8 mouse cellular contexts compared by ENCODE assay signal in the genomic region with DNA sequence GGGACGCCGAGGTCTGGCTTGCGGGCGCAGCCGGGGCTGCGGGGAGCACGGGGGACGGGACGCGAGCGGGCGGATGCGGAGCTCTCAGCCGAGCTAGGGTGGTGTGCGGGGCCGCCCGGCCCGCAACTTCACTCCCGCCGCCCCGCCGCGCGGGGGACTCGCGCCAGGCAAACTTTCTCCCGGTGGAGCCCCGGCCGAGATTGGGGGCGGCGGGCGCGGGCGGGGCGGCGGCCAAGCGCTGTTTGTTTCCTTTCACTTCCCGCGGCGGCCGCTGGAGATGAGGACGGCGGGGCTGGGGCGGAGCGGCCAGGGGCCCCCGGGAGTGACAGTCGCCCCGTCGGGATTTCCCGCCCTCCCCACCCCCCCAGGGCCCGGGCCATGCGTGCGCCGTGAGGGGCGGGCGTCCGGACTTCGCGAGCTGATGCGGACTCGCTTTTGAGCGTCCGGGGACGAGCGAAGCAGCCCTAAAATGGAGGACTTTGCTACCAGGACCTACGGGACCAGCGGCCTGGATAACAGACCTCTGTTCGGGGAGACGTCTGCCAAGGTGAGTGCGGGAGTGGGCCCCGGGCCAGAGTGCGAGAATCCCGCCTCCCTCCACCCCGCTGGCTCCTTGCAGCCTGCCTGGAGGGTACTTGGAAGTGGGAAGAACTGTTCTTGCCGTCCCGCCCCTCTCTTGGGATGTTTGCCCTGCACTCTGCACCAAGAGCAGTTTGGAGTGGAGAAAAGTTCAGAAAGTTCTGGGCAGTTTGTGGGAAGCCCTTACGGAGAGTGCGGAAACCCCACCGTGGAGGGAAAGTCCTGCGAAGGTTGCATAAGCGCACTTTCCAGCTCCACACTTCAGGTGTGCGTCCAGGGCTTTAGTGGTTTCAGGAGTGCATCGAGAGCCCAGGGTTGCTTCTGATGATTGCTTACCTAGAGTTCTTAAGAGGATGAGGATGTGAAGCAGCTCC. TPM values are rescaled to one million over a fixed set of nuclear protein-coding genes. Genes with fewer than 3 reads are reported as not detected.
DNase-seq lines count a peak whose midpoint lies in the region; ATAC-seq lines count a peak whose summit lies in the region.

No protein-coding gene starts in this region.

- peak overlapping the region; percentile 95 for H3K27ac ChIP-seq in lung, embryonic 15.5 days
- H3K27ac ChIP-seq in neural tube, embryonic 15.5 days (replicated peaks): peak overlapping the region; percentile 54

- peaks cover 15% of the 10 kb centered on the region for H3K4me1 ChIP-seq in lung, embryonic 15.5 days
- peaks cover 14% of the 10 kb centered on the region for H3K4me1 ChIP-seq in neural tube, embryonic 15.5 days

- peak; percentile 76 for DNase-seq in CD4-positive, CD25-positive, alpha-beta regulatory T cell, adult 2 months (ENCODE audit: low read depth, low spot score)
- peak; percentile 55 to 65 for DNase-seq in adrenal gland, adult 18-20 months (ENCODE audit: low spot score in 2 of 2)
- DNase-seq in embryo, embryonic 10 days (ENCODE audit: low spot score): peak; percentile 53
- DNase-seq in heart, adult 11 months: peak; percentile 97
- DNase-seq in kidney, adult 18-20 months: peak; percentile 73
- peak; percentile 67 for DNase-seq in thymus, postnatal 4 days

- no peaks in the 10 kb centered on the region; the same call in 1 of the 2 replicates for H3K27me3 ChIP-seq in lung, embryonic 15.5 days
- no peaks in the 10 kb centered on the region for H3K27me3 ChIP-seq in neural tube, embryonic 15.5 days (replicated peaks)

- peak; percentile 86 for ATAC-seq in lung, embryonic 15.5 days (ENCODE audit: borderline replicate concordance, extremely low read depth, low FRiP score, low TSS enrichment)
- ATAC-seq in neural tube, embryonic 15.5 days (ENCODE audit: low FRiP score): peak; percentile 74

- no peaks in the 10 kb centered on the region for H3K9me3 ChIP-seq in lung, embryonic 15.5 days
- 0 out of 2 replicates have a peak, but pooled peaks cover 3% of the 10 kb centered on the region for H3K9me3 ChIP-seq in neural tube, embryonic 15.5 days (replicated peaks)

- H3K36me3 ChIP-seq in lung, embryonic 15.5 days: no peaks in the 10 kb centered on the region
- no peaks in the 10 kb centered on the region for H3K36me3 ChIP-seq in neural tube, embryonic 15.5 days

- WGBS in lung, embryonic 15.5 days: under 1% methylated on average over 69 of the region's 83 CpGs
- under 1% methylated on average over 70 of the region's 83 CpGs for WGBS in neural tube, embryonic 15.5 days

- peak overlapping the region; percentile 73 for H3K9ac ChIP-seq in lung, embryonic 15.5 days
- H3K9ac ChIP-seq in neural tube, embryonic 15.5 days (replicated peaks): peak overlapping the region; percentile 60

- peak overlapping the region; percentile 59 for H3K4me2 ChIP-seq in lung, embryonic 15.5 days
- H3K4me2 ChIP-seq in neural tube, embryonic 15.5 days: peak overlapping the region; percentile 80

- H3K4me3 ChIP-seq in lung, embryonic 15.5 days: peak overlapping the region; percentile 82
- peak overlapping the region; percentile 75 for H3K4me3 ChIP-seq in neural tube, embryonic 15.5 days (replicated peaks)

RNA-seq across cellular contexts. Expression of gene Tmem243, which starts 0.7 kb away (rescaled TPM):
- 10 to 100 TPM; 23.5 to 42.7 TPM for total RNA-seq in adrenal gland, adult 18-20 months (2021)
- polyA plus RNA-seq in lung, embryonic 15.5 days (2015; fragmentation: Nextera tagmentation; extraction: Ambion mirVana): 42.4 and 49.9 TPM in 2 replicates
- polyA plus RNA-seq in neural tube, embryonic 15.5 days (2015; fragmentation: Nextera tagmentation; extraction: Ambion mirVana): 11.5 and 12.7 TPM in 2 replicates

Comparison
In these comparisons a context has a peak if more than half of its experiments do, and no peak if none do; other contexts are left out.
1. Peak in every context shown above with its lines: DNase-seq, ATAC-seq, H3K4me3 ChIP-seq and H3K27ac ChIP-seq.